Mouse (Mus musculus) E14TG2a.4 (cell line): ENCODE data around the gene Catsperz.

ENCODE experiments used
- CTCF ChIP-seq: conservative IDR thresholded peaks from 2 replicates; pipeline ENCODE4 v1.5.1; 2014; ENCODE audit warnings: low read length
- POU5F1 ChIP-seq: IDR thresholded peaks from 2 replicates; pipeline ENCODE4 v1.6.1; 2014; ENCODE audit warnings: low read length, borderline replicate concordance

- TF ChIP-seq CTCF (no peak), POU5F1 (no peak)
Measured at GRCm38 (mm10) chr19:6925307-6925573, at the start of gene Catsperz.
